ENCODE assay signal across 12 mouse cellular contexts in genomic region chr5:24800416-24800815, GRCm38 (mm10). TPM values are rescaled to one million over a fixed set of nuclear protein-coding genes. Genes with fewer than 3 reads are reported as not detected.
A peak's percentile ranks its signal among the peaks of the same experiment; 100 is the strongest.
DNase-seq lines count a peak whose midpoint lies in the region; ATAC-seq and TF ChIP-seq lines count a peak whose summit lies in the region.
"Had no signal": no experiment of that assay in that cellular context is flagged by ENCODE, and none has a peak within 500 bp of the region (broad histone marks: within the 10 kb centered on the region; RNA-seq: fewer than 3 reads in every experiment).

No protein-coding gene starts in this region.

- H3K4me3 ChIP-seq in gastrocnemius, adult 2 months = no peak overlapping the region
- no peak overlapping the region for H3K4me3 ChIP-seq in lung, postnatal 0 days (ENCODE audit: low read depth, low read length)
- no peak overlapping the region for H3K4me3 ChIP-seq in stomach, postnatal 0 days (ENCODE audit: low read depth, low read length)
- no peak overlapping the region for H3K4me3 ChIP-seq in hindbrain, embryonic 14.5 days (replicated peaks; ENCODE audit: low read length)

- H3K27ac ChIP-seq in gastrocnemius, adult 2 months = no peak overlapping the region
- no peak overlapping the region for H3K27ac ChIP-seq in lung, postnatal 0 days (ENCODE audit: low read length)
- no peak overlapping the region for H3K27ac ChIP-seq in stomach, postnatal 0 days (replicated peaks)
- H3K27ac ChIP-seq in hindbrain, embryonic 14.5 days = no peak overlapping the region

- intact Hi-C loops in gastrocnemius, adult 2 months (cut with DNase I) = loop anchor here (5.0 kb wide), 1 partner anchor 212 kb away; no protein-coding TSS in a partner anchor

- peaks cover 11% of the 10 kb centered on the region; the same call in 1 of the 2 replicates for H3K36me3 ChIP-seq in lung, postnatal 0 days (ENCODE audit: insufficient read depth, low read length)
- H3K36me3 ChIP-seq in stomach, postnatal 0 days (ENCODE audit: control insufficient read depth, insufficient read depth, low read length) = peaks cover 8% of the 10 kb centered on the region
- peaks cover 32% of the 10 kb centered on the region for H3K36me3 ChIP-seq in hindbrain, embryonic 14.5 days (replicated peaks; ENCODE audit: control insufficient read depth, insufficient read depth)

- peak; percentile 47; the same call in 1 of the 2 replicates for ATAC-seq in lung, postnatal 0 days
- peak; percentile 81 for ATAC-seq in common myeloid progenitor, adult 5-6 weeks (replicated peaks; ENCODE audit: low read depth, poor library complexity, severe bottlenecking)
- ATAC-seq in stomach, postnatal 0 days (ENCODE audit: low FRiP score, low TSS enrichment) = no peak
- ATAC-seq in hindbrain, embryonic 14.5 days (ENCODE audit: low FRiP score) = no peak

- peak; percentile 58 for TF ChIP-seq CTCF in gastrocnemius, adult 2 months (IDR thresholded peaks at IDR 0.05)
- TF ChIP-seq CTCF in lung, postnatal 0 days (IDR thresholded peaks at IDR 0.05) = peak; percentile 69
- peak; percentile 68 for TF ChIP-seq CTCF in stomach, postnatal 0 days (IDR thresholded peaks at IDR 0.05; ENCODE audit: low read depth)

- no peaks in the 10 kb centered on the region for H3K27me3 ChIP-seq in lung, postnatal 0 days (replicated peaks; ENCODE audit: insufficient read depth, low read length)
- H3K27me3 ChIP-seq in stomach, postnatal 0 days (ENCODE audit: control insufficient read depth, insufficient read depth, low read length) = no peaks in the 10 kb centered on the region
- no peaks in the 10 kb centered on the region for H3K27me3 ChIP-seq in hindbrain, embryonic 14.5 days (ENCODE audit: control insufficient read depth, insufficient read depth, low read length)

- no peak for TF ChIP-seq EP300 in lung, postnatal 0 days (IDR thresholded peaks at IDR 0.05)
- TF ChIP-seq EP300 in stomach, postnatal 0 days (optimal IDR thresholded peaks at IDR 0.05) = no peak

- no peaks in the 10 kb centered on the region for H3K9me3 ChIP-seq in lung, postnatal 0 days (ENCODE audit: low read length)
- H3K9me3 ChIP-seq in stomach, postnatal 0 days (ENCODE audit: control insufficient read depth, low read length) = no peaks in the 10 kb centered on the region
- H3K9me3 ChIP-seq in hindbrain, embryonic 14.5 days (ENCODE audit: control insufficient read depth, low read length) = no peaks in the 10 kb centered on the region

- H3K4me1 ChIP-seq in lung, postnatal 0 days (ENCODE audit: insufficient read depth, low read depth, low read length) = no peaks in the 10 kb centered on the region
- H3K4me1 ChIP-seq in stomach, postnatal 0 days (replicated peaks; ENCODE audit: control insufficient read depth, insufficient read depth) = no peaks in the 10 kb centered on the region
- no peaks in the 10 kb centered on the region for H3K4me1 ChIP-seq in hindbrain, embryonic 14.5 days (replicated peaks; ENCODE audit: control insufficient read depth, insufficient read depth, low read length)

- no peak overlapping the region for H3K9ac ChIP-seq in lung, postnatal 0 days (replicated peaks; ENCODE audit: low read depth)
- no peak overlapping the region for H3K9ac ChIP-seq in stomach, postnatal 0 days (ENCODE audit: low read length)
- H3K9ac ChIP-seq in hindbrain, embryonic 14.5 days = no peak overlapping the region

- DNase-seq in gastrocnemius, adult 2 months = no peak
- DNase-seq in gastrocnemius, postnatal 25 days = no peak
- DNase-seq in lung, postnatal 0 days (ENCODE audit: low spot score) = peak; percentile 22
- no peak for DNase-seq in lung, postnatal 25 days (ENCODE audit: low spot score)
- DNase-seq in stomach, postnatal 0 days (ENCODE audit: low spot score) = no peak
- no peak for DNase-seq in gastrocnemius, adult 18-20 months (ENCODE audit: low spot score)
- DNase-seq in hindbrain, embryonic 14.5 days (ENCODE audit: low spot score) = no peak
- DNase-seq: spleen, adult 18-20 months had no signal

- H3K4me2 ChIP-seq in lung, postnatal 0 days (replicated peaks; ENCODE audit: low read depth, low read length) = no peak overlapping the region
- no peak overlapping the region for H3K4me2 ChIP-seq in stomach, postnatal 0 days (replicated peaks; ENCODE audit: low read depth)
- H3K4me2 ChIP-seq in hindbrain, embryonic 14.5 days (replicated peaks) = no peak overlapping the region
- H3K4me2 ChIP-seq: heart, embryonic 11.5 days; midbrain, embryonic 11.5 days had no signal

RNA-seq across cellular contexts. Expression of gene Rheb, which starts 42.0 kb away (rescaled TPM):
- total RNA-seq in gastrocnemius, adult 2 months (2021) = 10 to 100 TPM; 64.1 to 71.9 TPM
- 10 to 100 TPM; 53.8 to 60.9 TPM for total RNA-seq in gastrocnemius, postnatal 25 days (2021)
- 180 and 189 TPM in 2 replicates for polyA plus RNA-seq in lung, postnatal 0 days (2015; fragmentation: Nextera tagmentation; extraction: Ambion mirVana)
- total RNA-seq in common myeloid progenitor, adult 5-6 weeks (2017) = 41.4 and 52.9 TPM in 2 replicates
- polyA plus RNA-seq in stomach, postnatal 0 days (2015; fragmentation: Nextera tagmentation; extraction: Ambion mirVana) = 209 and 218 TPM in 2 replicates
- total RNA-seq in gastrocnemius, adult 18-20 months (2021) = 10 to 100 TPM; 62.1 to 71.5 TPM
- 235 and 245 TPM in 2 replicates for polyA plus RNA-seq in hindbrain, embryonic 14.5 days (2014; fragmentation: Nextera tagmentation; extraction: Ambion mirVana)

RNA-seq across cellular contexts. Expression of gene Crygn, which starts 42.6 kb away (rescaled TPM):
- total RNA-seq in gastrocnemius, adult 2 months (2021) = not detected
- total RNA-seq in gastrocnemius, postnatal 25 days (2021) = not detected
- polyA plus RNA-seq in lung, postnatal 0 days (2015; fragmentation: Nextera tagmentation; extraction: Ambion mirVana) = 5.8 TPM in 2 replicates
- total RNA-seq in common myeloid progenitor, adult 5-6 weeks (2017) = 12.2 TPM in 1 of 2 replicates, not detected in the other
- polyA plus RNA-seq in stomach, postnatal 0 days (2015; fragmentation: Nextera tagmentation; extraction: Ambion mirVana) = 2.5 and 3.0 TPM in 2 replicates
- total RNA-seq in gastrocnemius, adult 18-20 months (2021) = not detected
- 2.1 and 3.0 TPM in 2 replicates for polyA plus RNA-seq in hindbrain, embryonic 14.5 days (2014; fragmentation: Nextera tagmentation; extraction: Ambion mirVana)
- polyA plus RNA-seq: embryonic facial prominence, embryonic 14.5 days had no signal

Comparison
In these comparisons a context has a peak if more than half of its experiments do, and no peak if none do; other contexts are left out.
1. ATAC-seq: peak in lung, postnatal 0 days (single experiment) and common myeloid progenitor, adult 5-6 weeks (single experiment); none in stomach, postnatal 0 days (single experiment) and hindbrain, embryonic 14.5 days (single experiment).
2. Peak in every context shown above with its lines, with median percentiles within 50 percentile points of each other: CTCF ChIP-seq.